Mouse (Mus musculus) hindbrain, embryonic 16.5 days (tissue): ENCODE data around the gene Kcnab1. TPM values are rescaled to one million over a fixed set of nuclear protein-coding genes. Genes with fewer than 3 reads are reported as not detected.

Experiments used
- ATAC-seq: fragments of 200-750 bp; cut with Nextera tagmentation; 2 replicates; pipeline ENCODE4 v1.8.0; 2017; ENCODE audit warnings: moderate TSS enrichment, moderate library complexity
- H3K27ac ChIP-seq: fragments of 300-500 bp; sonication (generic); 2 replicates; pipeline ENCODE4 v1.5.1; 2014; ENCODE audit warnings: low read depth, mild to moderate bottlenecking, control low read depth, low read length, moderate library complexity
- H3K27me3 ChIP-seq: fragments of 300-500 bp; sonication (generic); replicated peaks from 2 replicates; pipeline ENCODE4 v1.6.1; 2014; ENCODE audit warnings: low read length; ENCODE audit not compliant: control insufficient read depth, insufficient read depth
- H3K36me3 ChIP-seq: fragments of 300-500 bp; sonication (generic); 2 replicates; pipeline ENCODE4 v1.6.1; 2014; ENCODE audit warnings: mild to moderate bottlenecking, low read length, moderate library complexity, mixed read lengths; ENCODE audit not compliant: control insufficient read depth, insufficient read depth
- H3K4me1 ChIP-seq: fragments of 300-500 bp; sonication (generic); 2 replicates; pipeline ENCODE4 v1.6.1; 2014; ENCODE audit warnings: low read depth, low read length; ENCODE audit not compliant: control insufficient read depth, insufficient read depth
- H3K4me2 ChIP-seq: fragments of 300-500 bp; sonication (generic); 2 replicates; pipeline ENCODE4 v1.6.1; 2014; ENCODE audit warnings: mild to moderate bottlenecking, low read length, control low read depth, moderate library complexity
- H3K4me3 ChIP-seq: fragments of 300-500 bp; sonication (generic); 2 replicates; pipeline ENCODE4 v1.5.1; 2014; ENCODE audit warnings: mild to moderate bottlenecking, low read length, control low read depth, moderate library complexity
- H3K9ac ChIP-seq: fragments of 300-500 bp; sonication (generic); 2 replicates; pipeline ENCODE4 v1.6.1; 2014; ENCODE audit warnings: low read depth, mild to moderate bottlenecking, control low read depth, low read length, moderate library complexity
- H3K9me3 ChIP-seq: fragments of 300-500 bp; sonication (generic); 2 replicates; pipeline ENCODE4 v1.6.1; 2014; ENCODE audit warnings: mild to moderate bottlenecking, low read length, moderate library complexity; ENCODE audit not compliant: control insufficient read depth
- WGBS: fragments of 180-500 bp; shearing (Covaris S2); extraction: QIAGEN DNeasy Blood & Tissue Kit; methylation state at CpG from one replicate; pipeline ENCODE4 v1.1.7; 2014; 5-methylcytosine and 5-hydroxymethylcytosine counted together
- polyA plus RNA-seq: library from polyadenylated mRNA; unstranded; fragments of >200 nt; fragmentation: Nextera tagmentation; extraction: Ambion mirVana; gene quantifications from 2 replicates; pipeline ENCODE4 v1.2.1, GENCODE M21; 2015

Gene Kcnab1
- 12.0 and 12.2 TPM in 2 replicates for polyA plus RNA-seq

DNA sequence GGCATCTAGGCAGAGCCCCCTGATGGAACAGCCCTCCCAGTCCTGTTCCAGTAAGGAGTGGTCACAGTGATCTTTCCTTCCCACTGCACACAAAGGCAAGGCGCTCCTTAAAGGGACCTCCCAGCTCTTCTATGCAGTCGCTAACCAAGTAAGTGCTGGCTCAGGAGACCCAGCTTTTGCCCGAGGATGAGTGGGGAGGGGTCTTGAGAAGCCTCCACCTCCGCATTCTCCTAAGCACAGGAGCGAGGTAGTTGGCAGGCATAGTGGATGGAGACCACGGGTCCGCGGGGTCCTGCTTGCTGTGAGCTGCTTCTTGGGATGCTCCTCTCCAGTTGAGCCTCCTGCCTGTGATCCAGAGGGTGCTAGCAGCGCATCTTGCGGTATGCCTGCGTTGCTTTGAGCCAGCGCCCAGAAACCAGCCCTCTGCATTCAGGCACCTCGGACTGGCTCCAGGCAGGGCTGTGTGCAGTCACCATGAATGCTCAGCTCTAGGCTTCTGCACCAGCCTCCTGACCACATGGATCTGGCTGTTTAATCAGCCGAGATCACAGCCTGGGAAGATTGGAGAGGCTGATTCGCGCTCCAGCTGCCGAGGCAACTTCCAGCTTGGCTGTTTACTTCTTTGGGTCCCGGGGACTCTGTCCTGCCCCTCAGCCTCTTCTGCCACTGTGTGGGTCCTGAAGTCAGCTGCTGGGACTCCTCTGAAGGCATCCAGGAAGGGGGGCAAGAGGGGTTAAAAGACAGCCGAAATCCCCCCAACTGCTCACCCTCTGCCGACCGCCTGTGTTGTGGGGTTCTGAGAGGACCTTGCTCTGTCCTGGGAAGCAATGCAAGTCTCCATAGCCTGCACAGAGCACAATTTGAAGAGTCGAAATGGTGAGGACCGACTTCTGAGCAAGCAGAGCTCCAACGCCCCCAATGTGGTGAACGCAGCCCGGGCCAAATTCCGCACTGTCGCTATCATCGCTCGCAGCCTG, at the start of gene Kcnab1:
Gene Kcnab1, plus strand, starts transcription at position 440 of the 977 bp plus-strand sequence.
- no peaks in the 10 kb centered on the region; the same call in 1 of the 2 replicates for H3K27me3 ChIP-seq
- peak within 1 kb of the TSS; percentile 40 for H3K27ac ChIP-seq
- peak within 1 kb of the TSS; percentile 72 for H3K9ac ChIP-seq
- peak; percentile 93 for ATAC-seq
- H3K9me3 ChIP-seq = no peaks in the 10 kb centered on the region
- H3K4me3 ChIP-seq = peak within 1 kb of the TSS; percentile 57
- under 1% methylated on average over 30 of the region's 30 CpGs for WGBS
- H3K4me1 ChIP-seq = peaks cover 6% of the 10 kb centered on the region
- no peaks in the 10 kb centered on the region for H3K36me3 ChIP-seq
- peak within 1 kb of the TSS; percentile 87 for H3K4me2 ChIP-seq

DNA sequence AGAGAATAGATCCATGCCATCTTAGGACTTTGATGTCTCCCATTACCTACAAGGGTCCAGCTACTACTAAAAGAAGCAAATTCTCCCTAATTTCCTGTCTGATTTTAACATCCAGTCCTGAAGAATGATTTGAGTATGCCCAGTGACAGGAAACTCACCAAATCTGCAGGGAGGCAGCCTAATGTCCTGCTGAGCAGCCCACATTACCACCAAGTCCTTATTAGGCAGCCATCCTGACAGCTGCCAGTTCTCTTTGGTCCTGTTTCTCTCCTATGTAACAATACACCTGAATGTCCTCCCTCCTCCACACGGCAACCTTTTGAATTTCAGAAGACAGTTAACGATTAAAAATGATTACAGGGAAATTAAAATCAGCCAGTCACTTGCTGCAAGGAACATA, 20.9 kb upstream of the Kcnab1 start:
- Histone ChIP-seq H3K4me2 (no peak overlapping the region), H3K36me3 (no peaks in the 10 kb centered on the region), H3K4me1 (no peaks in the 10 kb centered on the region), H3K9ac (no peak overlapping the region), H3K9me3 (no peaks in the 10 kb centered on the region; the same call in 1 of the 2 replicates), H3K4me3 (no peak overlapping the region), H3K27ac (no peak overlapping the region), H3K27me3 (no peaks in the 10 kb centered on the region; the same call in 1 of the 2 replicates)
- WGBS = 75% methylated on average over 2 of the region's 2 CpGs
- no peak for ATAC-seq

DNA sequence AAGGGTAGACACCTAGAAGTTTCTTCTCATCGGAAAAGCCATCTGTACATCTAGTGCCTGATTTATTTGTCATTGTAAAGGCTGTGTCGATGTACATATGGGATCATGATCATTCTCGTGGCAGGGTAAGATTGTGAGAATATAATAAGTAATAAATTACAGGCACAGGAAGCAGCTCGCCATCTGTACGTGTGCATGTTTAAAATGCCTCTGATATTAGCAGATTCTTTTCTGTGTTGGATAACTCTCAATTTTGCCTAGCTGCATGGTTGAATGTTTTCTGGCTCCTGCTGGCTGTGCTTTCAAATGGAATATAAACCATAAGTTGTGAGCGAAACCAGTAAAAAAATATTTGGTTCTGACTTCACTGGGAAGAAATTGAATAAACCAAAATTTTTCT, 5.1 kb upstream of the Kcnab1 start:
- no peaks in the 10 kb centered on the region; the same call in 1 of the 2 replicates for H3K27me3 ChIP-seq
- H3K27ac ChIP-seq = no peak overlapping the region
- H3K36me3 ChIP-seq = no peaks in the 10 kb centered on the region
- H3K9ac ChIP-seq = no peak overlapping the region
- no peak overlapping the region for H3K4me3 ChIP-seq
- H3K4me1 ChIP-seq = peaks cover 6% of the 10 kb centered on the region
- ATAC-seq = no peak
- no peaks in the 10 kb centered on the region for H3K9me3 ChIP-seq
- no peak overlapping the region for H3K4me2 ChIP-seq
- WGBS = 80% methylated on average over 6 of the region's 6 CpGs

DNA sequence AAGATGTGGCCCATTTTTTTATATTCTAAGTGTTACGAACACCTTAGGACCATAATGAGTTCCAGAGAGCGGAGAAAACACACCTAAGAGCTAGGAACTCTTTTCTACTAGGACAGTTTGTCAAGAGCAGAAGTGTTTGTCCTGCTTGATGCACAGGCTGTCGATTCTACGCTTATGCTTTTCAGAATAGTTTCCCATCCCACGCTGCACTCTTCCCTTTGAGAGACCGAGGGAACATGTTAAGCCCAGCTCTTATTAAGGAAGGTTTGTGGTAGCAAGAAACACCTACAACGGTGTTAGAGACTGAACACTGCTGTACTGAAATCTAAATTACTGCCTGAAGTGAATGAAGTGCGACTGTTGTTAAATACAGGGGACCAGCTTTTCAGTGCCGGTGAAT, 1.0 kb downstream of the Kcnab1 start:
- H3K9me3 ChIP-seq = no peaks in the 10 kb centered on the region
- 71% methylated on average over 9 of the region's 9 CpGs for WGBS
- H3K36me3 ChIP-seq = no peaks in the 10 kb centered on the region
- H3K4me3 ChIP-seq = peak overlapping the region; percentile 57
- no peak overlapping the region for H3K9ac ChIP-seq
- peaks cover 6% of the 10 kb centered on the region for H3K4me1 ChIP-seq
- ATAC-seq = no peak
- peak overlapping the region; percentile 87 for H3K4me2 ChIP-seq
- no peak overlapping the region for H3K27ac ChIP-seq
- no peaks in the 10 kb centered on the region; the same call in 1 of the 2 replicates for H3K27me3 ChIP-seq

DNA sequence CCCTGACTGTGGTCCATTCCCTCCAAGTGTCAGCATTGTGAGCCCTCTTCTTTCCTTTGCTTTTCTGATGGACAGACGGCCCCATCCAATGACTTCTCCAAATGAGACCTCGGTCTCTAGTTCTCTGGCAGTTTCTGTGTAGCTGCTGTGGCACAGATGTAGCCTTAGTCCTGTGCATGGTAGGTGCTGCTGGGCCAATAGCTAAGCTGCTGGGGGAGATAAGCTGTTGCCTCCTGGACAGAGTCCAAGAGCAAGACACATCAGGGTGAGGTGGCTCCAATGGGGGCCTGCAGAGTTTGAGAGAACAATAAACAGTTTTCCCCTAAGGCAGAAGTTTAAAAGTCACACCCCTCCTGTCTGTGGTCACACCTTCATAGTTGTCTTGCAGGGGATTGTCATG, 2.0 kb downstream of the Kcnab1 start:
- 79% methylated on average over 2 of the region's 2 CpGs for WGBS
- Histone ChIP-seq H3K27ac (no peak overlapping the region), H3K4me3 (no peak overlapping the region), H3K27me3 (no peaks in the 10 kb centered on the region; the same call in 1 of the 2 replicates), H3K4me1 (peaks cover 6% of the 10 kb centered on the region), H3K9ac (no peak overlapping the region), H3K9me3 (no peaks in the 10 kb centered on the region), H3K4me2 (peak overlapping the region; percentile 87), H3K36me3 (no peaks in the 10 kb centered on the region)
- no peak for ATAC-seq

DNA sequence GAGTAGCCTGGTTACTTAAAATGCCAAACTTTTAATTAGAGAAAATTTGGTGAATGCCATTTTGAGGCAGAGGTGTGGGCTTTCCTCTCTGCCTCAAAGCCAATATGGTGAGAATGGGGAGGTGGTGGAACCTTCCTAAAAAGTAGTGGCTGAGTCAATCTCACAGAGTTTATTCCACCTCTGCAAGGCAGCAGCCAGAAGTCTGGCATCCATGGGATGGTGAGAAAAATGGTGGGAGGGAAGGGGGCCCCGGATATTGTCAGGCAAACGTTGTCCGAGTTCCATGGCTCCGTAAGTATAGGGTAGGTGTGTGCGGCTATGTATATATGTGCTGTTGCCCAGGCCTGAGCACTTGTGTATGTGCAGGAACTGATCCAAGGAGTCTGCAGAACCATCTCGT, 6.0 kb downstream of the Kcnab1 start:
- no peak for ATAC-seq
- no peak overlapping the region for H3K27ac ChIP-seq
- no peak overlapping the region for H3K4me3 ChIP-seq
- H3K9ac ChIP-seq = no peak overlapping the region
- no peaks in the 10 kb centered on the region for H3K27me3 ChIP-seq
- H3K4me1 ChIP-seq = no peaks in the 10 kb centered on the region
- WGBS = 90% methylated on average over 6 of the region's 6 CpGs
- H3K36me3 ChIP-seq = no peaks in the 10 kb centered on the region
- H3K9me3 ChIP-seq = no peaks in the 10 kb centered on the region
- H3K4me2 ChIP-seq = no peak overlapping the region

DNA sequence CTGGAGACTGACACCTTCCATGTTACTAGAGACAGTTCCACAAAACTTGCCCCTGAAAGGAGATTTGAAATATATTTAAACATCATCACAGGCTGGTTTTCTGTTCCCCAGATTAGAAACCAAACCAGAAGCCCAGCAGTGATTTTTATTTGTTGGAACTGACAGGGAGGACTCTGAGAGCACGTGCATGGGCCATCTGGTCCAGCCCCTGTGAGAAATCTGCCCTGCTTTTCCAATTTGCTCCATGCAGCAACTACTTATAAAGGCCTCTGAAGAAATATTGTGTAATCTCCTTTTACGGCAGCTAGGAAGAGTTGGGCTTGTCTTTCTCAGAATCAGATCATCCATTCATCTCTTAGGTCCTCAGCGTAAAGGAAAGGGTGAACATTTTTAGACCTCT, 7.8 kb downstream of the Kcnab1 start:
- Histone ChIP-seq H3K9me3 (no peaks in the 10 kb centered on the region), H3K27me3 (no peaks in the 10 kb centered on the region), H3K27ac (no peak overlapping the region), H3K4me1 (no peaks in the 10 kb centered on the region), H3K4me2 (no peak overlapping the region), H3K9ac (no peak overlapping the region), H3K36me3 (no peaks in the 10 kb centered on the region), H3K4me3 (no peak overlapping the region)
- ATAC-seq = no peak
- WGBS = 67% methylated on average over 3 of the region's 3 CpGs

DNA sequence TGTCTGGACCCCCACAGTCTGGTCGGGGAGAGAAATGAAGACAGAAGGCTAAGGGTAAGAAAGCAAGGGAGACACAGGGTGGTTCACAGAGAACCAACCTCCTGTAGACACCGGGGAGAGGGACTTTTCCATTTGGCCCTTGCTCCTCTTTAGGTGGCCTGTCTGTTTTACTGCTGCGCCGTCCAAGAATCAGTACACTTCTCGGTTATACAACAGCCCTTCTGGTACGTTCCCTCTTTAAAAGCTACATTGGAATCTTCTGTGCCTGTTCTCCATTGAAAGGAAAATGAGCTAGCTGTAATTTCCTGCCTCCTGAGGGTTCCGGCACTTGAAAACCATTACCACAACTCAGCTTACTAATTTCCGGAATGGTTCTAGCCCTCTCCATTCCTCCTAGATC, 8.2 kb downstream of the Kcnab1 start:
- ATAC-seq = no peak
- Histone ChIP-seq H3K9ac (no peak overlapping the region), H3K4me3 (no peak overlapping the region), H3K9me3 (no peaks in the 10 kb centered on the region), H3K27ac (no peak overlapping the region), H3K27me3 (no peaks in the 10 kb centered on the region), H3K4me1 (no peaks in the 10 kb centered on the region), H3K4me2 (no peak overlapping the region), H3K36me3 (no peaks in the 10 kb centered on the region)
- WGBS = 80% methylated on average over 8 of the region's 8 CpGs

DNA sequence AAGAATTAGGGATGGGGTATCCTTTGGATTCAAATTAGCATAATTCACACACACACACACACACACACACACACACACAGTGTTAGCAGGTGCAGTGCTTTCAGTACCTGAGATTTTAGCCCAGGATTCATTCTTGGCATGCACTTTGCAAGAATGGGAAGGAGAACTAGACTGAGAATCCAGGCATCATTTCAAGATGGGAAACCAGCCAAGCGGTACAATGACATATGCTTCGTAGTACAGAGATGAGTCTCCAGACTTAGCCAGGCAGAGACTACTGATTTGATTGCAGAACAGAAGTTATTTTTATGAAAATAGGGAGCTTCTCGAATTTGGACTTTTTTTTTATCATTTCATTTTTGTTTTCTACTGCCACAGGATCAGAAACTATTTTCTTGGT, 15.8 kb downstream of the Kcnab1 start:
- H3K36me3 ChIP-seq = no peaks in the 10 kb centered on the region
- WGBS = 57% methylated on average over 3 of the region's 3 CpGs

More for the DNA sequence above, 15.8 kb downstream of the Kcnab1 start:
- Histone ChIP-seq H3K4me1 (no peaks in the 10 kb centered on the region), H3K9ac (no peak overlapping the region), H3K4me3 (no peak overlapping the region), H3K4me2 (no peak overlapping the region), H3K27me3 (no peaks in the 10 kb centered on the region), H3K9me3 (no peaks in the 10 kb centered on the region), H3K27ac (no peak overlapping the region)
- peak; percentile 79 for ATAC-seq
